In genomic region chr10:14052109-14052689, GRCm38 (mm10) we compare ENCODE assay signal across 25 mouse cellular contexts.
DNase-seq lines count a peak whose midpoint lies in the region; ATAC-seq and TF ChIP-seq lines count a peak whose summit lies in the region.
"Had no signal": no experiment of that assay in that cellular context is flagged by ENCODE, and none has a peak within 500 bp of the region (broad histone marks: within the 10 kb centered on the region; RNA-seq: fewer than 3 reads in every experiment).

No protein-coding gene starts in this region.

- no peaks in the 10 kb centered on the region for H3K9me3 ChIP-seq in midbrain, embryonic 11.5 days (ENCODE audit: control insufficient read depth, low read length)
- H3K9me3 ChIP-seq in midbrain, postnatal 0 days (ENCODE audit: low read length): no peaks in the 10 kb centered on the region
- no peaks in the 10 kb centered on the region for H3K9me3 ChIP-seq in intestine, embryonic 15.5 days
- H3K9me3 ChIP-seq: embryonic facial prominence, embryonic 12.5 days; embryonic facial prominence, embryonic 15.5 days; heart, embryonic 13.5 days had no signal

- H3K4me1 ChIP-seq in midbrain, embryonic 11.5 days (ENCODE audit: control insufficient read depth, insufficient read depth, low read length): peaks cover 16% of the 10 kb centered on the region
- peaks cover 9% of the 10 kb centered on the region for H3K4me1 ChIP-seq in midbrain, postnatal 0 days (ENCODE audit: insufficient read depth, low read length)
- H3K4me1 ChIP-seq in intestine, embryonic 15.5 days (replicated peaks): peaks cover 28% of the 10 kb centered on the region

- H3K9ac ChIP-seq in midbrain, embryonic 11.5 days (ENCODE audit: low read length): no peak overlapping the region
- no peak overlapping the region for H3K9ac ChIP-seq in midbrain, postnatal 0 days (replicated peaks; ENCODE audit: low read length, poor library complexity, severe bottlenecking)
- no peak overlapping the region for H3K9ac ChIP-seq in intestine, embryonic 15.5 days
- H3K9ac ChIP-seq: embryonic facial prominence, embryonic 12.5 days; embryonic facial prominence, embryonic 15.5 days; forebrain, postnatal 0 days; heart, embryonic 13.5 days; hindbrain, embryonic 14.5 days had no signal

- no peak for TF ChIP-seq CTCF in midbrain, postnatal 0 days (IDR thresholded peaks at IDR 0.05)

- 91% methylated on average over 8 of the region's 8 CpGs for WGBS in midbrain, embryonic 11.5 days
- WGBS in midbrain, postnatal 0 days: 95% methylated on average over 8 of the region's 8 CpGs
- WGBS in intestine, embryonic 15.5 days: 91% methylated on average over 8 of the region's 8 CpGs

- no peaks in the 10 kb centered on the region for H3K36me3 ChIP-seq in midbrain, embryonic 11.5 days (ENCODE audit: control insufficient read depth, insufficient read depth, low read length)
- no peaks in the 10 kb centered on the region for H3K36me3 ChIP-seq in midbrain, postnatal 0 days (ENCODE audit: insufficient read depth, low read length)
- no peaks in the 10 kb centered on the region for H3K36me3 ChIP-seq in intestine, embryonic 15.5 days
- H3K36me3 ChIP-seq: embryonic facial prominence, embryonic 12.5 days; embryonic facial prominence, embryonic 15.5 days; heart, embryonic 13.5 days had no signal

- no peak overlapping the region for H3K4me3 ChIP-seq in midbrain, embryonic 11.5 days (ENCODE audit: low read depth, low read length)
- no peak overlapping the region for H3K4me3 ChIP-seq in midbrain, postnatal 0 days (ENCODE audit: low read depth, low read length)
- H3K4me3 ChIP-seq in intestine, embryonic 15.5 days (replicated peaks): no peak overlapping the region
- H3K4me3 ChIP-seq: embryonic facial prominence, embryonic 12.5 days; embryonic facial prominence, embryonic 15.5 days; heart, embryonic 13.5 days had no signal

- no peak overlapping the region for H3K27ac ChIP-seq in midbrain, embryonic 11.5 days (ENCODE audit: low read depth, low read length)
- H3K27ac ChIP-seq in midbrain, postnatal 0 days (ENCODE audit: low read depth, low read length): no peak overlapping the region
- no peak overlapping the region for H3K27ac ChIP-seq in intestine, embryonic 15.5 days
- H3K27ac ChIP-seq: embryonic facial prominence, embryonic 12.5 days; embryonic facial prominence, embryonic 15.5 days; heart, embryonic 13.5 days; hindbrain, embryonic 14.5 days; hindbrain, postnatal 0 days had no signal

- H3K27me3 ChIP-seq in midbrain, embryonic 11.5 days (ENCODE audit: control insufficient read depth, insufficient read depth, low read length): no peaks in the 10 kb centered on the region
- H3K27me3 ChIP-seq in midbrain, postnatal 0 days (ENCODE audit: insufficient read depth, low read length): no peaks in the 10 kb centered on the region
- no peaks in the 10 kb centered on the region for H3K27me3 ChIP-seq in intestine, embryonic 15.5 days (replicated peaks)
- H3K27me3 ChIP-seq: embryonic facial prominence, embryonic 12.5 days; embryonic facial prominence, embryonic 15.5 days; heart, embryonic 13.5 days had no signal

- no peak overlapping the region for H3K4me2 ChIP-seq in midbrain, embryonic 11.5 days
- H3K4me2 ChIP-seq in midbrain, postnatal 0 days (ENCODE audit: low read depth, low read length, poor library complexity, severe bottlenecking): no peak overlapping the region
- H3K4me2 ChIP-seq in intestine, embryonic 15.5 days (replicated peaks): no peak overlapping the region
- H3K4me2 ChIP-seq: embryonic facial prominence, embryonic 12.5 days; embryonic facial prominence, embryonic 15.5 days; heart, embryonic 13.5 days; hindbrain, embryonic 14.5 days had no signal

- no peak for ATAC-seq in midbrain, embryonic 11.5 days (ENCODE audit: low FRiP score)
- no peak for ATAC-seq in midbrain, postnatal 0 days (ENCODE audit: low FRiP score)
- peak; percentile 10 for ATAC-seq in CD4-positive, CD25-positive, alpha-beta regulatory T cell, adult 4 months
- ATAC-seq in inflammation-experienced regulatory T-cells, adult 6 months: peak; percentile 3
- no peak for ATAC-seq in intestine, embryonic 15.5 days
- ATAC-seq: activated CD4-positive, CD25-positive, alpha-beta regulatory T cell, adult 4 months; forebrain, embryonic 14.5 days; forebrain, postnatal 0 days; hindbrain, postnatal 0 days; intestine, embryonic 16.5 days had no signal

- DNase-seq in midbrain, embryonic 11.5 days (ENCODE audit: low spot score, missing footprints): peak; percentile 51
- DNase-seq in midbrain, postnatal 0 days (ENCODE audit: low spot score): no peak
- DNase-seq in urinary bladder, postnatal 25 days (ENCODE audit: low spot score): no peak
- DNase-seq: adrenal gland, postnatal 14 days; cerebellum, adult 11 months; cerebellum, adult 2 months; cerebellum, adult 9-11 months; cerebellum, postnatal 25 days; forebrain, postnatal 0 days; gastrocnemius, postnatal 10 days; heart, adult 18-20 months; heart, postnatal 14 days; heart, postnatal 4 days; kidney, adult 18-20 months had no signal

Comparison
In these comparisons a context has a peak if more than half of its experiments do, and no peak if none do; other contexts are left out.
1. ATAC-seq: peak in CD4-positive, CD25-positive, alpha-beta regulatory T cell, adult 4 months (single experiment) and inflammation-experienced regulatory T-cells, adult 6 months (single experiment); none in midbrain, embryonic 11.5 days (single experiment), midbrain, postnatal 0 days (single experiment) and intestine, embryonic 15.5 days (single experiment).